Mouse (Mus musculus) testis, adult 2 months (tissue): ENCODE results near the gene Dyrk1a.

Experiments
- CTCF ChIP-seq: fragments of 200-500 bp; IDR thresholded peaks from 2 replicates; pipeline ENCODE4 v1.5.1; 2012; ENCODE audit warnings: low read depth, mild to moderate bottlenecking, inconsistent platforms, low read length, moderate library complexity; ENCODE audit not compliant: control insufficient read depth, insufficient read depth, insufficient replicate concordance
- POLR2A ChIP-seq: fragments of 200-500 bp; IDR thresholded peaks from 2 replicates; pipeline ENCODE4 v1.6.1; 2012; ENCODE audit warnings: low read depth, mild to moderate bottlenecking, inconsistent platforms, low read length, moderate library complexity; ENCODE audit not compliant: control insufficient read depth

- TF ChIP-seq POLR2A (no peak), CTCF (no peak)
These were observed 32.4 kb downstream of the Dyrk1a start for GRCm38 (mm10) chr16:94602188-94602587.
